Mouse (Mus musculus) spleen, postnatal 14 days (tissue): ENCODE measurements around the gene Apex1.
"Not testable (repeated sequence)": the region's sequence is repeated elsewhere in the genome, so short reads cannot be mapped to it uniquely, and the experiment has no call there.

ENCODE experiments used
- DNase-seq, 2 experiments: peaks; one replicate each; pipeline ENCODE4 v3.0.0; 2021 to 2022; ENCODE audit warnings: low spot score in 2 of 2

The Apex1 gene

GRCm38 (mm10) chr14:50969558-50970544 lies 45.1 kb downstream of the Apex1 start:
- DNase-seq = no peak

DNA sequence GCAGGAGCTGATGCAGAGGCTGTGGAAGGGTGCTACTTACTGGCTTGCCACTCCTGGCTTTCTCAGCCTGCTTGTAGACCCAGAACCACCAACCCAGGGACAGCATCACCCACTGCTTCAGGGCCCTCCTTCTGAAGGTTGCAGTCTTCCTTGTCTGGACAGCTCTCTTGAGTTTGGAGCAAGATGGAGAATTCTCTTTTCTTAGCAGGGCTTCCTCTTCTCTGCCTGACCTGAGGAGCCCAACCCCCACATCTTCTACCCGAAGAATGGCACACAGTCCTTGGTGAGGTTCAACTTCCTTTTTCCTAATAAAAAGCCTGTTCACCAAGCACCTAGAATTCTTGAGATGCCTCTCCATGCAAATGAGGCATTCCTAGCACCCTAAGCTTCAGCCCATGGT lies 46.1 kb downstream of the Apex1 start:
- DNase-seq = no peak

DNA sequence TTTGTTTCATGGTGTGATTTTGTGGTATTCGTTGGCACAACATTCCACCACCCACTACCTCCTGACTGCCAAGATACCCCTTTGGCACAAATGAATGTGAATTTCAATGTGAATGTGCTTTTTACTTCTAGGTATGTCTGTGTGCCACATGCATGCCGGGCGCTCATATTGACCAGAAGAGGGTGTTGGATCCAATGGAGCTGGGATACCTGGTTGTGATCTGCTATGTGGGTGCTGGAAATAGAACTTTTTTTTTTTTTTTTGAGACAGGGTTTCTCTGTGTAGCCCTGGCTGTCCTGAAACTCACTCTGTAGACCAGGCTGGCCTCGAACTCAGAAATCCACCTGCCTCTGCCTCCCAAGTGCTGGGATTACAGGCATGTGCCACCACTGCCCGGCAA lies 48.3 kb downstream of the Apex1 start:
- not testable (repeated sequence) for DNase-seq

DNA sequence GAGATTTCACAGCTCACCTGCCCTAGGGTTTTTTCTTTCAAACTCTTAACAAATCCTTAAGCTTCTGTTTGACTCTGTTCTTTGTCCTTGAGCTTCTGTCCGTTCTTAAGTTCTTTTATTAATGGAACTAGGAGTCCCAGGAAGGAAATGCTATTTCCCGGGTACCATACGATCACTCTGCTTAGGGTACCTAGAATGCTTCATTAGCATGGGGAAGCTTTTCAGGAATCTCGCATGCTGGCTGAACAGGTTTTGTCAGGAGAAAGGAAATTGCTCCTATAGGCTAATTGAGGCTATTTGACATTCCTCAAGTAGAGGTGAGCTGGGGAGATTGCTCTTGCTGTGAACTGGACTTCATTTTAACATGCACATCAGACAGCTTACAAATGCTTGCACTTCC lies 48.9 kb downstream of the Apex1 start:
- no peak for DNase-seq

DNA sequence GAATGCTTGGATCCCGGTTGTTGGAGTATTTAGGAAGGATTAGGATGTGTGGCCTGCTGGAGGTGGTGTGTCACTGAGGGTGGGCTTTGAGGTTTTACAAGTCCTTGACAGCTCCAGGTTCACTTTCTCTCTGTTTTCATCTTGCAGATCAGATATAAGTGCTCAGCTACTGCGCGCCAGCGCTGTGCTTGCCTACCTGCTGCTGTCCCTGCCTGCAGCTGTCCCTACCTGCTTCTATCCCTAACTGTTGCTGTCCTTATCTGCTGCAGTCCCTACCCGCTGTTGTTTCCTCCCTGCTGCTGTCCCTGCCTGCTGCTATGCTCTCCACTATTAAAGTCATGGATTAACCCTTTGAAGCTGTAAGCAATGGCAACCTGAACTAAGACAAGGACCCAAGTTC lies 50.2 kb downstream of the Apex1 start:
- no peak for DNase-seq

GRCm38 (mm10) chr14:50976674-50977073 lies 51.9 kb downstream of the Apex1 start:
- DNase-seq = no peak
